Mouse (Mus musculus): ENCODE results near the gene Med13l. TPM values are rescaled to one million over a fixed set of nuclear protein-coding genes. Genes with fewer than 3 reads are reported as not detected.

Gene Med13l
- polyA plus RNA-seq (2012; rRNA removed) = 29.3 and 30.9 TPM in 2 replicates

DNA sequence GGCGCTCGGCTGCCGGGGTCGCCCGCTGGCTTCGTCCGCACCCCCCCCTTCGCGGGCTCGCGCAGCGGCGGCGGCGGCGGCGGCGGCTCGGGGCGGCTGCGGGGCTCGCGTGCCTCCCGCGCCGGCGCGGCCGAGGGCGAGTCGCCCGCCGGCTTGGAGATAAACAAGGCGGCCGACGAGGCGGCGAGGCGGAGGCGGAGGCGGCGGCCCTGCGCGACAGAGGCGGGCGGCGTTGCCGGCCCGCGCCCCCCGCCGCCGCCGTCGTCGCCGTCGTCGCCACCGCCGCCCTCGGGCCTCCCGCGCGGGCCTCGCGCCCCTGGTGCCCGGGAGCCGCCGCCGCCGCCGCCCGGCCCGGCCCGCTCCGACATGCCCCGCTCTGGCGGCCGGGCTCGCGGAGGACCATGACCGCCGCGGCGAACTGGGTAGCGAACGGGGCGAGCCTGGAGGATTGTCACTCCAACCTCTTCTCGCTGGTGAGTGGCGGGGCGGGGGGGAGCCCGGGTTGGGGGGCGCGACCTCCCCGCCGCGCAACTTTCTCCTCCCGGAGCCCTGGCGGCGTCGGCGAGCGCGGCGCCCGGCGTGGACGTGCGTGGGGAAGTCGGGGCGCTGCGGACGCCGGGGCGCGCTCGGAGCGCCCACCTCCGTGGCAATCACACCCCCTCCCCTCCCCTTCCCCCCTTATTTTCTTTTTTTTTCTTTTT lies at the start of gene Med13l:
TSS of gene Med13l (plus strand) at position 295 of the 701 bp plus-strand sequence.
- DNase-seq (ENCODE audit: extremely low spot score in 1 of 2, low spot score in 1 of 2) = no peak

DNA sequence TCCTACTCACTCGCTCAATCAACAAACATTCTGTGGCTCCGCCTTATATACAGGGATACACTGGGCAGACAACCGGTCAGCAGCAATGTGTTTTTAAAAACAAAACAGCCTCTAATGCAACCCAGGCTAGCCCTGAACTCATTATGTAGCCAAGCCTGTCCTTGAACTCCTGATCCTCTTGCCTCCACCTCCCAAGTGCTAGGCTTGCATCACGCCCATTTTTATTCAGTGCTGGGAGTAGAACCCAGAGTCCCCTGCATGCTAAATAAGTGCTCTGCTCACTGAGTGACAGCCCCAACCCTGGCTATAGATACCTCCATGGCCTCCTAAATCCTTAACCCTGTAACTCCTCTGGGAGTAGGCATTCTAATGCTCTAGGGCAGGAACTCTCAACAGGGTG lies 49.5 kb upstream of the Med13l start:
- DNase-seq (ENCODE audit: extremely low spot score in 1 of 2, low spot score in 1 of 2) = no peak

DNA sequence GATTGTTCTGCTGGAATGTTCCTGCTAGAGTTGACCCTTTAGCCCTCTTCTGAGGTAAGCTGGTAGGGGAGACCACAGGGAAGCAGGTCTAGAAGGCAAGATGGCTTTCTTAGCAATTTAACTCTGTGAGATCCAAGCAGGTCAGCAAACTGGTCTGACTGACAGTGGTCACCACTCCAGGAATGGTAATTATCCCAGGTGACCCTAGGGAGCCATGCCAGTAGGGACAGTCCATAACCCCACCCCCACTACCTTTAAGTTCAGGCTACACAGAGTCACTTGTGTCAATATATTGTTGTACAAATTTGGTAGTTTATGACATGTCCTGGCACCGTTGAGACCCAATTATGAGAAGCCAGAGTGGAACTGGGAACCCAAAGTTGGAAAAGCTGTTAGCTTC lies 47.5 kb upstream of the Med13l start:
- DNase-seq (ENCODE audit: extremely low spot score in 1 of 2, low spot score in 1 of 2) = no peak

DNA sequence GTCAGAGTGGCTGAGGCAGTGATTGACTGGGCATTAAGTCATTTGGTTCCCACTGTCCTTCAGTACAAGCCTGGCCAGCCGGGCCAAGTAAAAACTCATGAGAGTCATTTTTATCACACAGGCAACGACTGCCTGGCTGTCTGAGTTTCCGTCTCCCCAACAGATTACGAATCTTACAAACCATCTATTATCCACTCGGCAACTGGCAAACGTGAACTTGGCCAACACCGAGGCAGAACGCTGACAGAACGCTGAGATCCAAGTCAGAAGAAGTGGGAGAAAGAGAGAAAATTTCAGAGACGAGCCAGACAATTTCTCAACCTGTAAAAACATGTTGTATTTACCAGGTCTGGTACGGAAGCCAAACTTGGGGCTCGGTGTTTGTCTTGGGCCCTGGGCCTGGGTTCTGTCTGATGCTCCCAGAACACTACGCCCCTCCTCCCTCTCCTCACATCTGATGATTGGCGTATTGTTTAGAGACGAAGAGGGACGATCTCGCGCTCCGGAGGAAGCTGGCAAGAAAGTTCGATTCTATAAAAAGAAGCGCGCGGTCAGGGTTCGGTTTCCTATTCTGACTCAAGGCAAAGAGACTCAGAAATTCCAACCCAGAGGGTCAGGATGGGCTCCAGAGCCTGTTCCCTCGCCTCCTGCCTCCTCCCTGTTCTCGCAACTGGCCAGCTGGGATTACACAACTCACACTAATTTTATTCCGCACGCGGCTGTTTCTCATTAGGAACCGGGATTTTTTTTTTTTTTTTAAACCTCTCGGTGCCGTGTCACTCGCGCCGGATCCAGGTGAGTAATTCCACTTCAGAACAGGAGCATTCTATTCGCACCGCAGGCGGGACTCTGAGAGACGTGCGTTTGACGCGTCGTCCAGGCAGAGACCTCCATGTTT lies 46.6 kb upstream of the Med13l start:
- peak; percentile 33 to 56 for DNase-seq (ENCODE audit: extremely low spot score in 1 of 2, low spot score in 1 of 2)

DNA sequence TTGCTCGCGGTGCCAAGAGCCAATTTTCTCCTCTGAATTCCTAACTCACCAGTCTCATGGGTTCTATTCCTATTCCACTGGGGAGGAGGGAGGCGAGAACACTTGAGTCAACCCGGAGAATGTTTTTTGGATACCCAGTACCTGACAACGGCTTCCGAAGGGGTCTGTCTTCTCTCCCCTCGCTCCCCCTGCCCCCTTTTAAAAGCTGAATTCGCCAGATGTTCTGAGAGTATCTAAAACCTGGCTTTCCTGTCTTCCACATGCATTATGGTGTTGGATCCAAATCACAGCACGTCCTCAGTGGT lies 46.0 kb upstream of the Med13l start:
- DNase-seq (ENCODE audit: extremely low spot score in 1 of 2, low spot score in 1 of 2) = no peak

DNA sequence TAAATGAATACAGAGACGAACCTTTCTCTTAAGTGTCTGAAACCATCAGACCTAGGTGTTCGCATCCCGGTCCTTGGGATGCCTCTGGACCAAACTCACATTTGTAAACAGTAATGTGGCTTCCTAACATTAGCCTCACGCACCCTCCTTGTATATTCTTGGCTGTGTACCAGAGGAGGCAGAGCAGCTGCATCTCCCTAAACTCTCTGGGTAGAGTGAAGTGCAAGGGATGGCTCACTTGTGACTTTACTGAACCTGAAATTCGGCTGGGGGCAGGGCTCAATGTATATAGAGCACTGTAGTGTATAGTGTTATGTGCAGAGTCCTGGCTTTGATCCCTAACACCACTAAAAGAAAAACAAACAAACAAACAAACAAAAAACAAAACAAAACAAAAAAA lies 45.6 kb upstream of the Med13l start:
- DNase-seq (ENCODE audit: extremely low spot score in 1 of 2, low spot score in 1 of 2) = peak in 1 of 2 experiments; percentile 12

DNA sequence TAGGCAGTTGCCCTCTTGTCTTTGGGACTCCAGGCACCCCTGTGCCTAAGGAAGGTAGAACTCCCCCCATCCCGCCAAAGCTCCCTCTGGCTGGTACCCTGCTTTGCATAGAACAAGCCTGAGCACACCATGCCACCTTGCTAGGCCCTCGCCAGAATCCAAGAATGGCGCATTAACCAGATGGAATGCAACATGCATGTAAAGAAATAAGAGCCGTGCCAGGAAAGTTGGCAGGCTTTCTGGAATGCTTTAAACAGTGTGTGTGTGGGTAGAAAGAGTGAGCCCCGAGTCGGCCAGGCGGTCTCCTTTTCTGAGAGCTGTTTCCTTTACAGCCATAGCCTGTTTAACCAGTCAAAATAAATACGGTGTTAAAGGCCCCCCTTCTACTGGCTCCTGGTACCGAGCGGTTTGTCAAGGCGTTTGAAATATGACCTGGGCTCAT lies 45.2 kb upstream of the Med13l start:
- peak; percentile 63 to 87 for DNase-seq (ENCODE audit: extremely low spot score in 1 of 2, low spot score in 1 of 2)

DNA sequence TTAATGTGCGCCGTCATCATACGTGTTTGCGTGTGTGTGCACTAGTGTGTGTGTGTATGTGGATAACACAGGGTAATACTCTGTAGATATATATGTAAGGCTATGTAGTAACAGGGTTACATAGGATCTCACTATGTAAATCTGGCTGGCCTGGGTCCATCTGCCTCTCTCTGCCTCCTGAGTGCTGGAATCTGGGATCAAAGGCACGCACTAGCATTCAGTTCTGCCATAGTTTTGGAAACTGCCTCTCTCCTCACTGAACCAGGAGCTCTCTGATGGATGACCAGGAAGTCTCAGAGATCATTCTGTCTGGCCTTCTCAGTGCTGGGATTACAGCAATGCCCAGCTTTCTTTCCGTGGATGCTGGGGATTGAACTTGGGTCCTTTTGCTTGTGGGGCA lies 44.4 kb upstream of the Med13l start:
- peak in 1 of 2 experiments; percentile 4 for DNase-seq (ENCODE audit: extremely low spot score in 1 of 2, low spot score in 1 of 2)

DNA sequence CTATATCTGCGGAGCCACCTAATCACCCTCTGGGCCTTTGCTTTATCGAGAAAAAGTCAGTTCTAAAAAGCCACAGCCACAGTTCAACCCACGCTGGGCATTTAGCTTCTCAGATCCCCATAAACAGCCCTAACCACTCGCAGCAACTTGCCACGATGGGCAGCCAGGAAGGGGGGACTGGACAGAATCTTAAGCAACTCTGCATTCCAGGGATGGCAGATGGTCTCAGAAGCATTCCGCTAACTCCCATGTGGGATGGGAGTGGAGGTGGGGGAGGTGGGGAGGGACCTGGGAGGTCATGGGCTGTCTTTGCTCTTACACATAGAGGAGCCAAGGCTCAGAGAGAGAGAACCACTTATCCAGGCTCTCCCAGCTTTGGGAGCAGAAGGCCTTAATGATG lies 44.0 kb upstream of the Med13l start:
- DNase-seq (ENCODE audit: extremely low spot score in 1 of 2, low spot score in 1 of 2) = no peak

DNA sequence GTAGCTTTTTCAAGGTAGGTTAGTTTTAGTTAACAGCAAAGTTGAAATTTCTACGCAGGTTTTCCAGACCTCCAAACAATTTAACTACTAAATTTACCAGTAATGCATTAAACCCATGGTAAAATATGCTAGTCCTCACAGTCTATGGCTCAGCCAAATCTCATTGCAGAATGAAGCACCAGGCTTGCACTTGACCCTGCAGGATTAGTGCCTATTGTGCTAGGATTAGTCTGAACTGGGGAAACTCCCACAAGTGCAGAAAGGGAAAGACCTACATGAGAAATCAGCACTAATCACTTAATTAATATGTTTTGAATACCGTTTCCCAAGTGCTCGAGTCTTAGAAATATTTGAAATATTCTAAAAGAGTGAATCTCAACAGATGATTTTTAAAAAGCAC lies 40.0 kb upstream of the Med13l start:
- no peak for DNase-seq (ENCODE audit: extremely low spot score in 1 of 2, low spot score in 1 of 2)

DNA sequence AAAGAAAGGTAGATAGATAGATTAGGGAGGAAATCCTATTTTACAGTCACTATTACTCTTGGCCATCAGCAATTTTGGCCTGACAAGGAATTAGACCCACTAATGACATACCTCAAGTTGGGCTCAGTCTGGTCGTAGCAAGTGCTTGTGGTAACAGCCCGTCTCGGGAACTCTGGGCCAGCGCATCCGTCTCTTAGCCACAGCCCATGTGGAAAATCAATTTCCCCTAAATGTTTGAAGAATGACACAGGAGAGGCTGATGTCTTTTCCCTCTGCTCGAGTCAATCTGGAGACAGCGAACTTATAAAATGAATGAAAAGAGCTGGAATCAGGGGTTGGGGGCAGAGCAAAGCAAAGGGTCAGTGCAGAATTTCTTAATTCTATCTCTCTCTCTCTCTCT lies 36.1 kb upstream of the Med13l start:
- DNase-seq (ENCODE audit: extremely low spot score in 1 of 2, low spot score in 1 of 2) = no peak

DNA sequence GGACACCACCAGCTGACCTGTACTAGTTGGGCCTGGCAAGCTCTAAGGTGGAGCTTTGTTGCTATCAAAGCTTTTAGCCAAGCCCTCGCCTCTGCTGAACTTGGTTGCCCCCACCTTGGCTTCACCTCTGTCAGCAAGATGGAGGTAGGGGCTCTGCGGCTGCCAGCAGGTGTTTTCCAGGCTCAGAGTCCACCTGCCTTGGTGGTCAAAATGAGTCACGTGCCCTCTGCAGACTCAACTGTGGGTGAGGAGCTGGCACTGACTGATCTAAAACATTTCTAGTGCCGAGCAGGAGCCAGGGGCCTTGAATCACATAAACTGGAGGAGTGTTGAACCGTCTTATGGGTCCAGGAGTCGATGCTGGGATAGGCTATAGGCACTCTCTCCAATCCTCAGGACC lies 34.8 kb upstream of the Med13l start:
- no peak for DNase-seq (ENCODE audit: extremely low spot score in 1 of 2, low spot score in 1 of 2)

DNA sequence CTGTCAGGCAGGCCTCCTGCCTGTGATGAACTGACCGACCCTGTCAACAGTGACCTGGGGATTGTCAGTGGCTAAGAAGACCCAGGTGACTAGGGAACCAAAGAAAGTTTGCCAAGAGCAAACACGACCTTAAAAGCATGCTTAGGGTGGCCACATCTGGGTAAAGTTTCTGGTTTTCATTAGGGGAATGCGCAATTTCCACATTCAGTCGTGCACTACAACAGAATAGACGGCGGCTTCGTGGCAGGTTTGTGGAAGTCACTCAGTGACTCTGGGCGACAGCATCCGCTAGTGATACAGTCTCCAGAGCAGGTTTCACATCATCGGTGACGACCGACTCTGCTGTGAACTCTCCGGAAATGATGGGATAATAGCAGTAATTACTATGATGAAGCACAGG lies 34.0 kb upstream of the Med13l start:
- no peak for DNase-seq (ENCODE audit: extremely low spot score in 1 of 2, low spot score in 1 of 2)

DNA sequence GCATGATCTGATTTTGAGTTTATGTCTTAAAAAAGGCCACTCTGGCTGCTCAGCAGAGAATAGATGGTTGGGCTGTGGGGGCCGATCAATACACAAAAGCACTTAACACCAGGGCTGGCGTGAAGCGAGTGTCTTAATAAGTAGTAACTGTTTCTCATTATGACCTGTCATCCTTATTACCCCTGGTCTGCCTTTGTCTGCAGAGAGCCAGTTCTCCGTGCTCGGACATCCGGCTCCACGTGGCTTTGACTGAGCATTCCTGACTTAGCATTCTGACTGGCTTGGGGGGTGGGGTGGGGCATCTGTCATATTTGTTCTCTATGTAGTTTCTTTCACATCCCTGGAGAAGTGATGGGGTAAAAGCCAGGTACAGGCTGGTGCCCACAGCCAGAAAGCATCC lies 31.2 kb upstream of the Med13l start:
- DNase-seq (ENCODE audit: extremely low spot score in 1 of 2, low spot score in 1 of 2) = no peak

DNA sequence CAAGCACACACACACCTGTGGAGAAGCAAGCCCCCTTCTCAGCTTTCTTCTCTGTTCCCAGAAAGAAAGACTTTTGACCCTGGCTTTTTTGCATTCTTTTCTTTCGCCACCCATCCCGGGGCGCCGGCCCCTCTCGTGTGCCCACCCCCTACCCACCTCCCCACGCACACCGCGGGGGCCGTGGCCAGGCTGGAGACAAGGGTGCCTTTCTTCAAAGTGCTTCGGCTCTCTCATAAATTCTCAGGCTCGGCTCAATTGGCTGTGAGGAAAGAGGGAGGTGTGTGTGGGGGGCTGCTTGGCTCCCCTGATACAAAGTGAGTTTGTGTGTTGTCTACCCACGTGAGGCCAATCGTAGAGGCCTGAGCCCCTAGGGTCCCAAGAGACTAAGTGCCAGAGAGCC lies 28.4 kb upstream of the Med13l start:
- DNase-seq (ENCODE audit: extremely low spot score in 1 of 2, low spot score in 1 of 2) = peak in 1 of 2 experiments; percentile 3

DNA sequence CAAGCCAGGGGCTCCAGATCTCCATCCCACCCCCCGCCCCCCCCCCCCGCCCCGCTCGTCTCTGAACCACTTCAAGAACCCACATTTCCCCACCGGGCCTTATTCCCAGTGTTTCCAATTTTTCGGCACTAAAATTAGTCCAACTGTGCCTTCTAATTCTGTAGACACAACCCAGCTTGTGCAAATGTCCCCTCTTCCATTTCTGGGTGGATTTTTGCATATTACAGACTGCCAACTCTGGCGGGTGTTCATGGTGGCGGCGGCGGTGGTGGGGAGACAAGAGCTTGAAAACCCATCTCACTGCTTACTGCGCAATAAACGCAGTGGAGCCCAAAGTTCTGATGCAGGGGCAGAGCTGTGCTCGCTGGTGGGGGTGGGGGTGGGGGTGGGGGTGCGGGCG lies 27.8 kb upstream of the Med13l start:
- peak; percentile 56 to 74 for DNase-seq (ENCODE audit: extremely low spot score in 1 of 2, low spot score in 1 of 2)

DNA sequence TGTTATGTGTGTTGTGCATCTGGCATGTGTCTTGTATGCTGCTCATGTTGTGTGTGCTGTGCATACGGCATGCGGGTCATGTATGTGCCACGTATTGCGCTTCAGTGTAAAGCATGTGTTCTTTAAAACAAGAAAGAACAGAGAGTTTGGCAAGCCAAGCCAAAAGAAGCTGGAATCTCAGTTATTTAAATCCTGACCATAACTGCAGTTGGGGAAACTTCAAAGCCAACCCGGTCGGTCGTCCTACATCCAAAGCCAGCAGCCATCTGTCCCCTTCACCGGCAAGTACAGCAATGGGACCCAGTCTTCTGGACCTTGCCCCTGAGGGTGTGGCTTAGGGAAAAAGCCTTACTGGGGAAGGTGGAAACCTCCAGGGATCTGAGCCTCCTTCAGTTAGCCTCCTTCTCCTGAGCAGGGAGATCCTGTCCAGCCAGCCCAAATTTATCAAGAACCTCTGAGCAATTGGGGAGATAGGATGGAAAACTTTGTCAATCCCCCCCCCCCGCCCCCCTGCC lies 26.0 kb upstream of the Med13l start:
- DNase-seq (ENCODE audit: extremely low spot score in 1 of 2, low spot score in 1 of 2) = no peak

DNA sequence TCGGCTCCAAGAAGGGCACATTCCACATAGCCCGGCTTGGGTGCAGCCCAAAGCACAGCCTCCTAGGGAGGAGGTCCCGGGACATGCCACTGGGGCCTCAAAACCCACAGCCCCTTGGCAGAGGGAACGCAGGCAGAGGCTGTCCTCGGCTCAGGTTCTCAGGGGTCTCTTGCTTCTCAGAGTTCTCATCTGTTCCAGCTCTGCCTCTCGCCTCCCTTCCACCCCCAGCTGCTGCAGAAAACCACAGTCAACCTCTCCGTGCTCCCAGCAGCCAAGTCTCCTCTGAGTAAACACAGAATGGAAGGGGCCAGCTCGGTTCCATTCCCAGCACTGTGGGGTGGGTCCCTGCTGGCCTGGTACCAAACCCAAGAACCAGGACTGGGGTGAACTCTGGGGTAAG lies 25.3 kb upstream of the Med13l start:
- no peak for DNase-seq (ENCODE audit: extremely low spot score in 1 of 2, low spot score in 1 of 2)

DNA sequence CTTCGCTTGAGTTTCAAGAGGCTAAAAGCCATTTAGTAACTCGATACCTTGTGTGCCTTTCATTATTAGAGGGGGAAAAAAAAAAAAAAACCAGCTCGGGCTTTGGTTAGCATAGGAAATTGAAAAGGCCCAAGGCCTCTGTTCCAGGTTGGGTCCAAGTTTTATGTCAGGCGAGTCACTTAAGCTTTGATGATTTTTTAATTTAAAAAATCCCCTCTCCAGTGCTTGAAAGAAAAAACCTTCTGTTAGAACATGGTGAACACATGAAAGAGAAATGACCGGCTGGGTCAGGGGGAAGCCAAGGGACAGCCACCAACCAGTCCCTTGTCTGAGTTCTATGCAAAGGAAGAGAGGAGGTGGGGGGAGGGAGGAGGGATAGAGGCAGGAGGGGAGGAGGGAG lies 22.0 kb upstream of the Med13l start:
- DNase-seq (ENCODE audit: extremely low spot score in 1 of 2, low spot score in 1 of 2) = no peak

DNA sequence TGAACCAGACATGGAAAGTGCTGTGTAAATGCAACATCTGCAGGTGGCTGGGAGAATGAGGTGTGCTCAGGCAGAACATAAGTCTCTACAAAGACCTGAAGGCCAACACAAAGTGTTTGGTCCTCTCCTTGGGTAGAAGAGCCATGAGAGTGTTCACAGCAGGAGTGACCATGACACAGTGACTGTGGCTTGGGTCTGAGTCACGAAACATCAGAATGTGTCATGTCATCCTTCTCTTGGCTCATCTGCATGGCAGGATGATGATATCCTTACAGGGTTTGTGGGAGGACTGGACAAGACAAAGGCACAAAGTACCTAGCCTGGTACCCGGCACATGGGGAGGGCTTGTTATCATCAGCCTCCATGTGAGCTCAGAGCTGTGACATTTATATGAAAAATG lies 16.7 kb upstream of the Med13l start:
- no peak for DNase-seq (ENCODE audit: extremely low spot score in 1 of 2, low spot score in 1 of 2)

DNA sequence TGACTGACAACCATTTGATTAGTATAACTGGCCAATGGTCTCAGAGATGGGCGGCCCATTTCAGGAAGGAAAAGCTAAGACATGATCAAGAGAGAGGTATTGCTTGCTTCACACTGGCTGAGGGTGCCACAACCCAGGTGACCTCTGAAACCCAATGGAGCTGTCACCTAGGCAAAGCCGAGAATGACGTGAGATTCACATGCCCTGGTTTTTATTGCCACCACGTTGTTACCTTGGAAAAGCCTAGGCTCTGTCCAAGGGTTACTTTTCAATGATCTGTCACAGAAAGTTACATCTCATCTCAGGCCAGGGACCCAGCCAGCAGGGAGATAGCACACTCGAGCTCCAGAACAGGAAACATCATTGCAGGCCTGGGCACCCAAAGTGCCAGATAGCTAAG lies 10.0 kb upstream of the Med13l start:
- DNase-seq (ENCODE audit: extremely low spot score in 1 of 2, low spot score in 1 of 2) = no peak

DNA sequence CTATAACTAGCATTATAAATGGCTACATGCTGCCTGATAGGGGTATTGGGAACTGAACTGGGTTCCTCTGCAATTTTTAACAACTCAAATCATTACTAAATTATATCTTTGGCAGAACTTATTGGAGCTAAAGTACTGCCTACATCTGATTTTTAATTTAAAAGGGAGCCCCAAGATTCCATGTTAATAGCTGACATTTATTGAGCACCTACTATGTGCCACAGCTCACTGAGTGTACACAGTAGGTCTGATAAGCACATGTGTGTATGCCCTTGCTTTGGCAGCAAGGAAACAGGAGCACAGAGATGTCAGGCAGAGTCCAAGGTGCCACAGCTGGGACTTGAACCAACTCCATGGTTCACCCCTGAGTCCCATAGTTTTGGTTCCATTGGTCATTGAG lies 7.2 kb upstream of the Med13l start:
- DNase-seq (ENCODE audit: extremely low spot score in 1 of 2, low spot score in 1 of 2) = no peak
